ENCODE assay signal across 8 mouse cellular contexts in genomic region chr6:90463228-90463862, GRCm38 (mm10). TPM values are rescaled to one million over a fixed set of nuclear protein-coding genes. Genes with fewer than 3 reads are reported as not detected.
DNase-seq lines count a peak whose midpoint lies in the region; ATAC-seq and TF ChIP-seq lines count a peak whose summit lies in the region.

No protein-coding gene starts in this region.

- TF ChIP-seq POLR2A in cerebellum, adult 2 months (IDR thresholded peaks at IDR 0.05; ENCODE audit: borderline replicate concordance, insufficient read depth, low read length), result no peak

- WGBS in cerebellum, adult 2 months, result 2% methylated on average over 31 of the region's 31 CpGs
- under 1% methylated on average over 31 of the region's 31 CpGs for WGBS in forebrain, postnatal 0 days
- WGBS in liver, embryonic 13.5 days (ENCODE audit: insufficient replicate concordance), result 1% methylated on average over 31 of the region's 31 CpGs
- WGBS in neural tube, embryonic 13.5 days, result under 1% methylated on average over 31 of the region's 31 CpGs

- H3K4me3 ChIP-seq in ES-E14 (ENCODE audit: insufficient read depth in 1 of 2, low read depth in 1 of 2, low read length in 2 of 2, poor library complexity in 1 of 2, severe bottlenecking in 1 of 2), result peak overlapping the region; percentile 70 to 95
- peak overlapping the region; percentile 70 for H3K4me3 ChIP-seq in cerebellum, adult 2 months (replicated peaks; ENCODE audit: insufficient read depth, low read depth, low read length)
- H3K4me3 ChIP-seq in forebrain, postnatal 0 days (ENCODE audit: low read depth, low read length), result peak overlapping the region; percentile 63
- peak overlapping the region; percentile 59 for H3K4me3 ChIP-seq in liver, embryonic 13.5 days (replicated peaks)
- peak overlapping the region; percentile 70 for H3K4me3 ChIP-seq in neural tube, embryonic 13.5 days

- no peak for DNase-seq in ES-E14 (ENCODE audit: low read depth, low spot score)
- peak; percentile 69 to 77 for DNase-seq in cerebellum, adult 2 months
- peak; percentile 77 for DNase-seq in forebrain, postnatal 0 days
- peak; percentile 94 for DNase-seq in heart, postnatal 14 days
- DNase-seq in kidney, postnatal 4 days, result peak; percentile 85 to 90
- DNase-seq in liver, embryonic 13.5 days, result peak; percentile 38
- DNase-seq in urinary bladder, postnatal 14 days (ENCODE audit: low spot score), result peak; percentile 91

- TF ChIP-seq CTCF in cerebellum, adult 2 months (IDR thresholded peaks at IDR 0.05; ENCODE audit: borderline replicate concordance, insufficient read depth, low read depth, low read length), result no peak
- TF ChIP-seq CTCF in forebrain, postnatal 0 days (IDR thresholded peaks at IDR 0.05; ENCODE audit: low read depth), result 0 out of 2 replicates have a peak, but pooled peaks have one; percentile 9

- H3K4me1 ChIP-seq in ES-E14 (ENCODE audit: control insufficient read depth in 2 of 2, insufficient read depth in 2 of 2, low read length in 2 of 2, poor library complexity in 1 of 2), result peaks cover 2 to 19% of the 10 kb centered on the region in 2 experiments; a peak in 1 of 4 replicates
- no peaks in the 10 kb centered on the region; the same call in 1 of the 2 replicates for H3K4me1 ChIP-seq in cerebellum, adult 2 months (ENCODE audit: control insufficient read depth, insufficient read depth, low read length)
- 0 out of 2 replicates have a peak, but pooled peaks cover 10% of the 10 kb centered on the region for H3K4me1 ChIP-seq in forebrain, postnatal 0 days (ENCODE audit: insufficient read depth)
- peaks cover 23% of the 10 kb centered on the region for H3K4me1 ChIP-seq in liver, embryonic 13.5 days (replicated peaks)
- peaks cover 33% of the 10 kb centered on the region for H3K4me1 ChIP-seq in neural tube, embryonic 13.5 days (replicated peaks)

- H3K9ac ChIP-seq in ES-E14 (ENCODE audit: insufficient read depth, low read depth, low read length, poor library complexity, severe bottlenecking), result peak overlapping the region; percentile 90
- peak overlapping the region; percentile 72 for H3K9ac ChIP-seq in forebrain, postnatal 0 days
- H3K9ac ChIP-seq in liver, embryonic 13.5 days, result peak overlapping the region; percentile 67
- H3K9ac ChIP-seq in neural tube, embryonic 13.5 days, result peak overlapping the region; percentile 83

- intact Hi-C loops in heart, postnatal 14 days (cut with DNase I), result loop anchor here (2.0 to 10.0 kb wide), 2 partner anchors 45 to 261 kb away; no protein-coding TSS in a partner anchor

- H3K4me2 ChIP-seq in forebrain, postnatal 0 days (ENCODE audit: low read depth), result peak overlapping the region; percentile 98
- H3K4me2 ChIP-seq in liver, embryonic 13.5 days, result peak overlapping the region; percentile 67
- peak overlapping the region; percentile 100 for H3K4me2 ChIP-seq in neural tube, embryonic 13.5 days

- no peaks in the 10 kb centered on the region for H3K27me3 ChIP-seq in cerebellum, adult 2 months (ENCODE audit: control insufficient read depth, insufficient read depth, low read length)
- H3K27me3 ChIP-seq in forebrain, postnatal 0 days (ENCODE audit: insufficient read depth, low read length), result peaks cover 5% of the 10 kb centered on the region; the same call in 1 of the 2 replicates
- peaks cover 59% of the 10 kb centered on the region for H3K27me3 ChIP-seq in liver, embryonic 13.5 days
- H3K27me3 ChIP-seq in neural tube, embryonic 13.5 days, result peaks cover 53% of the 10 kb centered on the region

- peak; percentile 81 for ATAC-seq in forebrain, postnatal 0 days
- ATAC-seq in liver, embryonic 13.5 days (ENCODE audit: low read depth), result peak; percentile 75
- ATAC-seq in neural tube, embryonic 13.5 days (ENCODE audit: low read depth), result peak; percentile 64

- no peaks in the 10 kb centered on the region for H3K9me3 ChIP-seq in ES-E14 (ENCODE audit: control insufficient read depth, insufficient read depth, low read depth, low read length)
- H3K9me3 ChIP-seq in forebrain, postnatal 0 days (ENCODE audit: low read length), result no peaks in the 10 kb centered on the region
- H3K9me3 ChIP-seq in liver, embryonic 13.5 days (replicated peaks), result no peaks in the 10 kb centered on the region
- no peaks in the 10 kb centered on the region for H3K9me3 ChIP-seq in neural tube, embryonic 13.5 days

- in situ Hi-C loops in ES-E14 (cut with MboI; ENCODE audit: low sequenced_read_pairs in 2 of 2, unreplicated experiment in 2 of 2), result no loop called here

- peak overlapping the region; percentile 55; the same call in 1 of the 2 replicates for H3K27ac ChIP-seq in ES-E14 (ENCODE audit: insufficient read depth, low read depth, low read length, poor library complexity, severe bottlenecking)
- H3K27ac ChIP-seq in cerebellum, adult 2 months (ENCODE audit: insufficient read depth, low read length), result peak overlapping the region; percentile 63; the same call in 1 of the 2 replicates
- peak overlapping the region; percentile 68 for H3K27ac ChIP-seq in forebrain, postnatal 0 days (ENCODE audit: low read depth, low read length)
- H3K27ac ChIP-seq in liver, embryonic 13.5 days, result peak overlapping the region; percentile 73
- H3K27ac ChIP-seq in neural tube, embryonic 13.5 days (replicated peaks), result peak overlapping the region; percentile 55; the same call in 1 of the 2 replicates

- H3K36me3 ChIP-seq in ES-E14 (ENCODE audit: control insufficient read depth, insufficient read depth, low read length, poor library complexity, severe bottlenecking), result peaks cover 27% of the 10 kb centered on the region
- H3K36me3 ChIP-seq in forebrain, postnatal 0 days (ENCODE audit: insufficient read depth), result no peaks in the 10 kb centered on the region
- no peaks in the 10 kb centered on the region for H3K36me3 ChIP-seq in liver, embryonic 13.5 days
- peaks cover 10% of the 10 kb centered on the region for H3K36me3 ChIP-seq in neural tube, embryonic 13.5 days

TF ChIP-seq in ES-E14, 5 proteins besides CTCF, POLR2A, EP300 and RAD21:
- TF ChIP-seq ZC3H11A (IDR thresholded peaks at IDR 0.05; ENCODE audit: borderline replicate concordance, low read depth, low read length), result no peak
- TF ChIP-seq CHD2 (IDR thresholded peaks at IDR 0.05; ENCODE audit: low read depth, low read length), result no peak
- TF ChIP-seq MAFK (IDR thresholded peaks at IDR 0.05; ENCODE audit: insufficient read depth, low read depth, low read length), result no peak
- TF ChIP-seq ZNF384 (IDR thresholded peaks at IDR 0.05; ENCODE audit: low read depth, low read length), result no peak
- TF ChIP-seq HCFC1 (IDR thresholded peaks at IDR 0.05; ENCODE audit: borderline replicate concordance, insufficient read depth, low read length), result no peak

RNA-seq across cellular contexts. Expression of gene Klf15, which starts 1.0 kb away (rescaled TPM):
- 6.4 and 11.3 TPM in 2 replicates for total RNA-seq in ES-E14 (2012; rRNA removed)
- polyA plus RNA-seq in cerebellum, adult 2 months (2012; rRNA removed), result 26.1 and 28.4 TPM in 2 replicates
- total RNA-seq in forebrain, postnatal 0 days (2014; rRNA removed), result 16.6 and 24.6 TPM in 2 replicates
- 16.2 and 17.5 TPM in 2 replicates for polyA plus RNA-seq in forebrain, postnatal 0 days (2015; fragmentation: Nextera tagmentation; extraction: Ambion mirVana)
- total RNA-seq in heart, postnatal 14 days (2021), result 10 to 100 TPM; 43.5 to 44.3 TPM
- 7.8 and 9.1 TPM in 2 replicates for polyA plus RNA-seq in liver, embryonic 13.5 days (2015; fragmentation: Nextera tagmentation; extraction: Ambion mirVana)
- 12.3 and 13.9 TPM in 2 replicates for polyA plus RNA-seq in neural tube, embryonic 13.5 days (2015; fragmentation: Nextera tagmentation; extraction: Ambion mirVana)

RNA-seq across cellular contexts. Expression of gene Aldh1l1, which starts 22.9 kb away (rescaled TPM):
- 3.9 and 4.0 TPM in 2 replicates for total RNA-seq in ES-E14 (2012; rRNA removed)
- polyA plus RNA-seq in cerebellum, adult 2 months (2012; rRNA removed), result 50.1 and 56.3 TPM in 2 replicates
- 70.2 and 71.3 TPM in 2 replicates for total RNA-seq in forebrain, postnatal 0 days (2014; rRNA removed)
- 54.2 and 67.8 TPM in 2 replicates for polyA plus RNA-seq in forebrain, postnatal 0 days (2015; fragmentation: Nextera tagmentation; extraction: Ambion mirVana)
- total RNA-seq in heart, postnatal 14 days (2021), result 1 to 10 TPM in 1 of 2 experiments, under 1 TPM in 1; 0.90 to 2.7 TPM
- polyA plus RNA-seq in liver, embryonic 13.5 days (2015; fragmentation: Nextera tagmentation; extraction: Ambion mirVana), result 12.3 and 13.1 TPM in 2 replicates
- 38.3 and 38.6 TPM in 2 replicates for polyA plus RNA-seq in neural tube, embryonic 13.5 days (2015; fragmentation: Nextera tagmentation; extraction: Ambion mirVana)

RNA-seq across cellular contexts. Expression of gene Cfap100, which starts 34.7 kb away (rescaled TPM):
- total RNA-seq in ES-E14 (2012; rRNA removed), result 0.98 and 1.0 TPM in 2 replicates
- 5.3 and 5.5 TPM in 2 replicates for polyA plus RNA-seq in cerebellum, adult 2 months (2012; rRNA removed)
- 3.4 and 6.5 TPM in 2 replicates for total RNA-seq in forebrain, postnatal 0 days (2014; rRNA removed)
- 4.0 and 4.9 TPM in 2 replicates for polyA plus RNA-seq in forebrain, postnatal 0 days (2015; fragmentation: Nextera tagmentation; extraction: Ambion mirVana)
- under 1 TPM in 1 of 2 experiments, not detected in 1; 0.14 TPM for total RNA-seq in heart, postnatal 14 days (2021)
- polyA plus RNA-seq in liver, embryonic 13.5 days (2015; fragmentation: Nextera tagmentation; extraction: Ambion mirVana), result 0.22 TPM in 1 of 2 replicates, not detected in the other
- polyA plus RNA-seq in neural tube, embryonic 13.5 days (2015; fragmentation: Nextera tagmentation; extraction: Ambion mirVana), result 4.1 and 6.6 TPM in 2 replicates
